Mouse (Mus musculus) brain, embryonic 14.5 days (tissue): ENCODE data around the gene Kbtbd12.

Experiments
- CTCF ChIP-seq: fragments of 200-500 bp; IDR thresholded peaks from 2 replicates; pipeline ENCODE4 v1.5.1; 2012; ENCODE audit warnings: inconsistent platforms, mild to moderate bottlenecking, moderate library complexity, borderline replicate concordance; ENCODE audit not compliant: insufficient read depth, insufficient read length; ENCODE audit errors: extremely low read depth
- POLR2A ChIP-seq: fragments of 200-500 bp; IDR thresholded peaks from 2 replicates; pipeline ENCODE4 v1.6.1; 2012; ENCODE audit warnings: mild to moderate bottlenecking, inconsistent platforms, borderline replicate concordance; ENCODE audit not compliant: poor library complexity, insufficient read depth, insufficient read length, severe bottlenecking; ENCODE audit errors: extremely low read depth

GRCm38 (mm10) chr6:88515971-88516370, 121.8 kb downstream of the Kbtbd12 start:
- no peak for TF ChIP-seq POLR2A
- no peak for TF ChIP-seq CTCF
